Comparison of ENCODE assay signal across 8 mouse cellular contexts in the genomic region with DNA sequence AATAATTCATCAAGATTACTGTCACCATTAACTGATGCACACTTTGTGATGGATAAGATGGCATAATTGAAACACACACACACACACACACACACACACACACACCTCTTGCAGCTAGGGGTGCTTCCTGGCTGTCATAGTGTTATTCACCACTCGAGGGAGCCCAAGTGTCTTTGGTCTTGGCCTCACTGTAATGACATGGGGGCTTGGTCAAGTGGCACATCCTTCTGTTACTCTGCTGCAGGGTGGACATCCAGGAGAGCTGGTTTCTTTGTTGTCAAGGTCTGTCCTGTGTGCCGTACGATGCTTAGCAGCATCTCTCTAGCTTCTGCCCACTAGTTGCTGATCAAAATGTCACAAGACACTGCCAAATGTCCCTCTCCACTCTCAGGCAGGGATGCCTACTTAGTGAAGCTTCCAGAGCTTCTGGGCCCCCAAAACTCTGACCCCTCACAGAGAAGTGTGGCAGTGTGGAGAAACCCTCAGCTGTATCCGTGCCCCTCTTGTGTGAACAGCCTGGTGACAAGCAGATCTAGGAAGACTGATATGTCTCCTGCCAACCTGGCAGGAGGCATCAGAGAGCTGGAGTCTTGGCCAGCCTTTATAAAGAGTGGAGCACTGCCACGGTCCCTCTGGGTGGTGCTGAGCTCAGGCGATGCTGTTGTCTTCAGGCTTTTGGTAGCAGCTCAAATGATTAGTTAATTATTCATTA.
A peak's percentile ranks its signal among the peaks of the same experiment; 100 is the strongest.
DNase-seq lines count a peak whose midpoint lies in the region; ATAC-seq and TF ChIP-seq lines count a peak whose summit lies in the region.

No protein-coding gene starts in this region.

- H3K9me3 ChIP-seq in CH12.LX (replicated peaks; ENCODE audit: low read length), result no peaks in the 10 kb centered on the region
- no peaks in the 10 kb centered on the region for H3K9me3 ChIP-seq in neural tube, embryonic 14.5 days (ENCODE audit: control insufficient read depth, low read length)

- in situ Hi-C loops in CH12.LX (cut with MboI; ENCODE audit: low pct_ligation_motif_present, low pct_unique_long_range_greater_than_20kb, low sequenced_read_pairs), result loop anchor here (10.0 to 25.0 kb wide), 2 partner anchors 169 to 282 kb away; no protein-coding TSS in a partner anchor

- H3K79me2 ChIP-seq in CH12.LX (replicated peaks; ENCODE audit: control insufficient read depth, extremely low read depth, insufficient read depth, poor library complexity, severe bottlenecking), result no peaks in the 10 kb centered on the region

- no peaks in the 10 kb centered on the region for H3K36me3 ChIP-seq in CH12.LX (replicated peaks in 1 of 2; ENCODE audit: control insufficient read depth in 1 of 2, insufficient read depth in 1 of 2, low read length in 1 of 2)
- no peaks in the 10 kb centered on the region for H3K36me3 ChIP-seq in neural tube, embryonic 14.5 days (ENCODE audit: control insufficient read depth, insufficient read depth, low read length)

- dilution Hi-C loops in CH12.LX (cut with MboI; ENCODE audit: extremely low pct_ligation_motif_present, extremely low pct_unique_long_range_greater_than_20kb, low sequenced_read_pairs), result no loop called here

- peak; percentile 70 for TF ChIP-seq RAD21 in CH12.LX (IDR thresholded peaks at IDR 0.05; ENCODE audit: low read depth, low read length)

- no peak for TF ChIP-seq POLR2A in CH12.LX (IDR thresholded peaks at IDR 0.05; ENCODE audit: low read depth, low read length)

- no peaks in the 10 kb centered on the region for H3K4me1 ChIP-seq in CH12.LX (ENCODE audit: control insufficient read depth in 1 of 2, insufficient read depth in 2 of 2)
- no peaks in the 10 kb centered on the region for H3K4me1 ChIP-seq in neural tube, embryonic 14.5 days (ENCODE audit: control insufficient read depth, insufficient read depth, low read length)

- no peak overlapping the region for H3K9ac ChIP-seq in CH12.LX (ENCODE audit: insufficient read depth, low read depth)
- no peak overlapping the region for H3K9ac ChIP-seq in neural tube, embryonic 14.5 days (replicated peaks; ENCODE audit: low read depth, low read length)

- WGBS in neural tube, embryonic 14.5 days, result 51% methylated on average over 6 of the region's 6 CpGs

- H3K27ac ChIP-seq in CH12.LX (ENCODE audit: insufficient read depth, low read depth), result no peak overlapping the region
- no peak overlapping the region for H3K27ac ChIP-seq in neural tube, embryonic 14.5 days (ENCODE audit: low read depth, low read length)

- no peak for TF ChIP-seq EP300 in CH12.LX (IDR thresholded peaks at IDR 0.05; ENCODE audit: low read length)

- DNase-seq in adrenal gland, postnatal 14 days, result peak; percentile 47
- DNase-seq in adrenal gland, postnatal 4 days (ENCODE audit: low spot score in 2 of 2), result no peak
- peak; percentile 53 for DNase-seq in CH12.LX (ENCODE audit: extremely low read depth)
- peak; percentile 83 to 88 for DNase-seq in cerebellum, postnatal 14 days
- DNase-seq in left cerebral cortex, postnatal 36 days (ENCODE audit: low spot score in 2 of 2), result peak; percentile 18 to 28
- DNase-seq in adrenal gland, adult 2 months, result no peak

- no peak overlapping the region for H3K4me2 ChIP-seq in CH12.LX (ENCODE audit: insufficient read depth, low read depth, poor library complexity, severe bottlenecking)
- H3K4me2 ChIP-seq in neural tube, embryonic 14.5 days (ENCODE audit: low read depth, low read length), result no peak overlapping the region

- peak; percentile 80 for ATAC-seq in granulocyte monocyte progenitor cell, adult 5-6 weeks (replicated peaks; ENCODE audit: poor library complexity, severe bottlenecking)
- ATAC-seq in neural tube, embryonic 14.5 days (ENCODE audit: low read depth), result peak; percentile 86

- intact Hi-C loops in left cerebral cortex, postnatal 36 days (cut with DNase I), result loop anchor here (5.0 kb wide), 1 partner anchor 289 kb away; no protein-coding TSS in a partner anchor

- H3K27me3 ChIP-seq in CH12.LX (replicated peaks), result no peaks in the 10 kb centered on the region
- no peaks in the 10 kb centered on the region for H3K27me3 ChIP-seq in neural tube, embryonic 14.5 days (ENCODE audit: control insufficient read depth, insufficient read depth, low read length)

- TF ChIP-seq CTCF in CH12.LX (conservative IDR thresholded peaks at IDR 0.05 in 1 of 2, IDR thresholded peaks at IDR 0.05 in 1 of 2; ENCODE audit: low read depth in 2 of 2, low read length in 2 of 2), result peak; percentile 25 to 74; a peak in 3 of 4 replicates

- H3K4me3 ChIP-seq in CH12.LX (replicated peaks in 1 of 3; ENCODE audit: low read depth in 2 of 3, low read length in 2 of 3, poor library complexity in 1 of 3), result no peak overlapping the region
- H3K4me3 ChIP-seq in neural tube, embryonic 14.5 days (ENCODE audit: low read depth, low read length), result no peak overlapping the region

TF ChIP-seq in CH12.LX, 34 proteins besides CTCF, POLR2A, EP300 and RAD21:
- TF ChIP-seq MXI1 (IDR thresholded peaks at IDR 0.05; ENCODE audit: low read depth, low read length) (no peak), SMC3 (IDR thresholded peaks at IDR 0.05; ENCODE audit: low read depth, low read length) (peak; percentile 77), ELF1 (IDR thresholded peaks at IDR 0.05; ENCODE audit: low read depth, low read length) (0 out of 2 replicates have a peak, but pooled peaks have one; percentile 26), ZC3H11A (IDR thresholded peaks at IDR 0.05; ENCODE audit: low read depth, low read length) (0 out of 2 replicates have a peak, but pooled peaks have one; percentile 2)
TF ChIP-seq in CH12.LX: peak in this region for 3.

Comparison
In these comparisons a context has a peak if more than half of its experiments do, and no peak if none do; other contexts are left out.
1. DNase-seq: peak in adrenal gland, postnatal 14 days (single experiment), CH12.LX (single experiment), cerebellum, postnatal 14 days (2 of 2) and left cerebral cortex, postnatal 36 days (2 of 2); none in adrenal gland, postnatal 4 days (0 of 2) and adrenal gland, adult 2 months (single experiment).